Mouse (Mus musculus): ENCODE measurements at regions not wholly inside any gene's neighbourhood (a gene's known extent, or its start where the extent isn't known, plus 50 kb on each side); places are given as distances from the start of the nearest gene placed in this dataset.

GRCm38 (mm10) chr1:137363561-137363960 is 403.3 kb upstream of the Nr5a2 start:
- TF ChIP-seq CTCF (IDR thresholded peaks at IDR 0.05; ENCODE audit: low read depth) (no peak), EP300 (IDR thresholded peaks at IDR 0.05; ENCODE audit: low read depth) (no peak)
